Mouse (Mus musculus) E14TG2a.4 (cell line): ENCODE data around the gene Tenm3.
"Not testable (repeated sequence)": the region's sequence is repeated elsewhere in the genome, so short reads cannot be mapped to it uniquely, and the experiment has no call there.

Source experiments
- H3K27me3 ChIP-seq: 2 replicates; pipeline ENCODE4 v1.6.1; 2014; ENCODE audit warnings: low read length, control low read depth; ENCODE audit not compliant: insufficient read depth
- H3K36me3 ChIP-seq: 2 replicates; pipeline ENCODE4 v1.6.1; 2014; ENCODE audit warnings: low read length, control low read depth; ENCODE audit not compliant: insufficient read depth
- H3K4me1 ChIP-seq: replicated peaks from 2 replicates; pipeline ENCODE4 v1.6.1; 2014; ENCODE audit warnings: low read depth, low read length, control low read depth
- H3K4me3 ChIP-seq: replicated peaks from 2 replicates; pipeline ENCODE4 v1.5.1; 2014; ENCODE audit warnings: mild to moderate bottlenecking, low read length
- H3K9me3 ChIP-seq: 2 replicates; pipeline ENCODE4 v1.6.1; 2014; ENCODE audit warnings: low read length, control low read depth
- CTCF ChIP-seq: conservative IDR thresholded peaks from 2 replicates; pipeline ENCODE4 v1.5.1; 2014; ENCODE audit warnings: low read length
- NANOG ChIP-seq: IDR thresholded peaks from 2 replicates; pipeline ENCODE4 v1.6.1; 2014; ENCODE audit warnings: borderline replicate concordance, low read length, mixed read lengths
- POU5F1 ChIP-seq: IDR thresholded peaks from 2 replicates; pipeline ENCODE4 v1.6.1; 2014; ENCODE audit warnings: low read length, borderline replicate concordance

Tenm3 gene

DNA sequence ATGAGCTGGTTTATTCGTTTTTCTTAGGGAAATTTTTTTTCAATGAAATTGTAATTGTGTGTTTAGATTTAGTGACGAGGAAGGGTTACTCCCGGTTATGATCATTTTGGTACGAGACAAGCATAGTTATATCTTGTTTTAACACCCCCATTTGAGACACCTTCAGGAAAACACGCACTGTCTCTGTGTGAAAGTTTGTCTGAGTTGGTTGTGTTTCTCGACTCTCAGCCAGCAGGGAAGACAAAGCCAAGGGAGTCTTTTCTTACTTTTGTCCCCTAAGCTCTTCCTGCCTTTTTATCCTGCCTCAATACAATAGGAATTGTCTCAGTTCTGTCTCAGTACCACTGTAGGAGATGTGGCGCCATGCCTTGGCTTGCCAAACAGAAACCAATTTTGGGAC lies 660.0 kb downstream of the Tenm3 start:
- peaks cover 42% of the 10 kb centered on the region for H3K4me1 ChIP-seq
- TF ChIP-seq NANOG, result no peak
- TF ChIP-seq CTCF, result no peak
- no peak for TF ChIP-seq POU5F1
- peaks cover 46% of the 10 kb centered on the region for H3K9me3 ChIP-seq
- H3K36me3 ChIP-seq, result peaks cover 10% of the 10 kb centered on the region
- no peaks in the 10 kb centered on the region for H3K27me3 ChIP-seq
- no peak overlapping the region for H3K4me3 ChIP-seq

DNA sequence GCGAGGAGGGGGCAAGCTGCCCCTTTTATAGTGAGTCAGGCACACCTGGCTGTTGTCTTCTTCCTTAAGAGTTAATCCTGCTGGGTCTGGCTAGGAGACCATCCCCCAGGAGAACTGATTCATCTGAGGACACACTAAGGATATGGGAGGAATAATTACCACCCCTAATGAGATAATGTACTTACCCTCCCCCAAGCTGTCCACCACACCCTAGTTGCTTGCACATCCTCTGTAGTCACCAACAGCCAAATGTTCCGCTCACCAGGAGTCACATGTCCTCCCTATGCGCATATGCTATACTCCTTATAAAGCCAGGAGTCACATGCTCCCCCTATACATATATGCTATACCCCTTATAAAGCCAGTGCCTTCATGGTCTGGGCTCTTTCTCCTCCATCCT lies 662.8 kb downstream of the Tenm3 start:
- Histone ChIP-seq H3K9me3 (peaks cover 74% of the 10 kb centered on the region), H3K27me3 (no peaks in the 10 kb centered on the region), H3K4me3 (no peak overlapping the region), H3K4me1 (peaks cover 42% of the 10 kb centered on the region), H3K36me3 (peaks cover 32% of the 10 kb centered on the region)
- TF ChIP-seq NANOG (no peak), POU5F1 (peak; percentile 7; the same call in 1 of the 2 replicates), CTCF (no peak)

DNA sequence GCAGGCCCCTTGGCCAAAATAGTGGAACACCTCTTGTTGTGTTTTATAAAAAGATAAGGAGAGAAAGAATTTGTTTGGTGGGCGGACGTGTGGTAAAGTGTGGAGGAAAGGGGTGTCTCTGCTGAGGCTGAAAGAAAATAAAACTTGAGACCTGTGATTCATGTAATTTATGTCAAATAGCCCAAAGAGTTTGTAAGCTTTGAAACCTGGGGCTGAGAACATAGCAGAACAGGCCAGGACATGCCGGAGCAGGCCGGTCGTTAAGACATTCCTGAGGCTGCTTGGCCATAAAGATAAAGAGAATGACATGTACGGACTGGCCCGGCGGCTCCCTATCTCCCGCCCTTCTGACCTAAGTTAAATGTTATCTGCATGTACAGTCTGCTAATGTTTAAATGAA lies 663.6 kb downstream of the Tenm3 start:
- peaks cover 79% of the 10 kb centered on the region for H3K9me3 ChIP-seq
- not testable (repeated sequence) for H3K4me3 ChIP-seq, H3K27me3 ChIP-seq
- H3K36me3 ChIP-seq, result peaks cover 32% of the 10 kb centered on the region
- H3K4me1 ChIP-seq, result peaks cover 34% of the 10 kb centered on the region

DNA sequence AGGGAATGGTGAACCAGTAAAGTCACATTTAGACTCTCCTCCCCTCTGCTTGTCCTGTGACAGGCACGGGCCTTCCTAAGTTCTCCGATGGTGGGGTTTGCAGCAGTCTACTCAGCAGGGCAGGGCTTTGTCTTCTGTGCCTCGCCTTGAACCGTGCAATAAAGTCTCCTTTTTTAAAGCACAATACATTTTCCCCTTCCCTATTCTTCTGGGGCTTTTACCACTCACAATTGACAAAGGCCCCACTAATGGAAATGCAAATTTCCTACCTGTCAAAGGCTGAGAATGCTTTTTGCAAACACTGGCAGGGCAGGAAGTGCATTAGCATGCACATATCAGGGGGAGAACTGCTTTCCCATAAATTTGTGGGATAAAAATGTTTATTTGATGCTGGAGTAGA lies 664.8 kb downstream of the Tenm3 start:
- Histone ChIP-seq H3K27me3 (no peaks in the 10 kb centered on the region), H3K9me3 (peaks cover 84% of the 10 kb centered on the region), H3K4me3 (no peak overlapping the region), H3K4me1 (peaks cover 30% of the 10 kb centered on the region), H3K36me3 (peaks cover 32% of the 10 kb centered on the region)
- TF ChIP-seq NANOG, result peak; percentile 92
- TF ChIP-seq POU5F1, result peak; percentile 59; the same call in 1 of the 2 replicates
- no peak for TF ChIP-seq CTCF

DNA sequence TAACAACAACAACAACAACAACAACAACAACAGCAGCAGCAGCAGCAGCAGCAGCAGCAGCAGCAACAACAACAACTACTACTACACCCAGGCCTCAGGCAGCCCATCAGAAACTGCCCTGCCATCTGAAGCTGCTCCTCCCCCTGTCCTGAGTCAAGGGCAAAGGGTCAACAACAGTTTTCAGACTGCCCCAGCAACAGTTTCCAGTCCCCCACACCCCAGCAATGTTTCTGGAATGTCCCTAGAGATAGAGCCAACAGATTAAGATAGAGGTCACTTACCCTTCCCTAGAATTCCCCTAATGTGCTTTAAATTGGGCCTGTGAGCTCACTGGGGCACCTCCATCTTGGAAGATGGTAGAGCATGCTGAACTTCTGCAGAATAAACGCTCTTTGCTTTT lies 665.9 kb downstream of the Tenm3 start:
- H3K9me3 ChIP-seq, result peaks cover 85% of the 10 kb centered on the region
- H3K36me3 ChIP-seq, result peaks cover 36% of the 10 kb centered on the region
- H3K4me1 ChIP-seq, result peaks cover 26% of the 10 kb centered on the region
- no peaks in the 10 kb centered on the region for H3K27me3 ChIP-seq
- TF ChIP-seq POU5F1 (no peak), NANOG (no peak), CTCF (no peak)
- no peak overlapping the region for H3K4me3 ChIP-seq
